ENCODE assay signal across 16 mouse cellular contexts in genomic region chr16:91753611-91754010, GRCm38 (mm10).
"Had no signal": no experiment of that assay in that cellular context is flagged by ENCODE, and none has a peak within 500 bp of the region (broad histone marks: within the 10 kb centered on the region; RNA-seq: fewer than 3 reads in every experiment).

No protein-coding gene starts in this region.

- H3K4me1 ChIP-seq: stomach, embryonic 15.5 days had no signal

- H3K27ac ChIP-seq: neural tube, embryonic 12.5 days; neural tube, embryonic 13.5 days; neural tube, embryonic 15.5 days; stomach, embryonic 15.5 days; stomach, postnatal 0 days had no signal

- DNase-seq: retina, postnatal 1 day; right cerebral cortex, adult 18-20 months; right cerebral cortex, postnatal 14 days; right cerebral cortex, postnatal 25 days; spleen, adult 18-20 months; thymus, adult 18-20 months; thymus, adult 2 months; thymus, postnatal 14 days; thymus, postnatal 25 days; thymus, postnatal 36 days; thymus, postnatal 4 days had no signal

- H3K4me3 ChIP-seq: neural tube, embryonic 12.5 days; neural tube, embryonic 13.5 days; neural tube, embryonic 15.5 days; stomach, embryonic 15.5 days had no signal
